Mouse (Mus musculus) brain, embryonic 14.5 days (tissue): ENCODE measurements around the gene Ctf1.

Experiments used
- CTCF ChIP-seq: fragments of 200-500 bp; IDR thresholded peaks from 2 replicates; pipeline ENCODE4 v1.5.1; 2012; ENCODE audit warnings: inconsistent platforms, mild to moderate bottlenecking, moderate library complexity, borderline replicate concordance; ENCODE audit not compliant: insufficient read depth, insufficient read length; ENCODE audit errors: extremely low read depth
- POLR2A ChIP-seq: fragments of 200-500 bp; IDR thresholded peaks from 2 replicates; pipeline ENCODE4 v1.6.1; 2012; ENCODE audit warnings: mild to moderate bottlenecking, inconsistent platforms, borderline replicate concordance; ENCODE audit not compliant: poor library complexity, insufficient read depth, insufficient read length, severe bottlenecking; ENCODE audit errors: extremely low read depth

GRCm38 (mm10) chr7:127727898-127728297, 15.4 kb downstream of the Ctf1 start:
- TF ChIP-seq CTCF: no peak
- no peak for TF ChIP-seq POLR2A
